Mouse (Mus musculus) erythroblast, adult 5-6 weeks (primary cell): ENCODE data around the gene Gba. TPM values are rescaled to one million over a fixed set of nuclear protein-coding genes. Genes with fewer than 3 reads are reported as not detected.
A peak's percentile ranks its signal among the peaks of the same experiment; 100 is the strongest.
"Not testable (repeated sequence)": the region's sequence is repeated elsewhere in the genome, so short reads cannot be mapped to it uniquely, and the experiment has no call there.

Experiments used
- ATAC-seq: replicated peaks from 2 replicates; pipeline ENCODE4 v1.8.0; 2016; ENCODE audit warnings: moderate number of reproducible peaks, mild to moderate bottlenecking, moderate TSS enrichment, inconsistent platforms; ENCODE audit not compliant: poor library complexity, low FRiP score, severe bottlenecking
- total RNA-seq, 2 experiments: library from RNA; stranded (forward) in 1 of 2; stranded (reverse) in 1 of 2; fragments of 150-400 nt in 1 of 2; fragments of 200-764, 138-1000 nt in 1 of 2; gene quantifications; 2 replicates each; pipeline versions ENCODE4 v1.2.3 to v1.2.4; 2015 to 2017; ENCODE audit warnings: low replicate concordance in 2 of 2

The Gba gene
- total RNA-seq (2015; ENCODE audit: low replicate concordance) (11.1 and 18.8 TPM in 2 replicates), total RNA-seq (2017; ENCODE audit: low replicate concordance) (12.9 and 13.2 TPM in 2 replicates)

GRCm38 (mm10) chr3:89202253-89203141 is at the start of gene Gba:
Gene Gba, plus strand, starts transcription at chr3:89202928.
- peak; percentile 89 for ATAC-seq

GRCm38 (mm10) chr3:89156951-89157350 is 45.8 kb upstream of the Gba start:
- no peak for ATAC-seq

GRCm38 (mm10) chr3:89158651-89159050 is 44.1 kb upstream of the Gba start:
- ATAC-seq = no peak; the same call in 1 of the 2 replicates

GRCm38 (mm10) chr3:89159211-89159610 is 43.5 kb upstream of the Gba start:
- no peak for ATAC-seq

- 0 out of 2 replicates have a peak, but pooled peaks have one; percentile 28 for ATAC-seq
These were observed 42.9 kb upstream of the Gba start, which contains the start of gene Hcn3 for GRCm38 (mm10) chr3:89159616-89160344. Gene Hcn3, minus strand, starts transcription at chr3:89160196.

- not testable (repeated sequence) for ATAC-seq
These were observed 41.5 kb upstream of the Gba start for GRCm38 (mm10) chr3:89161207-89161606.

- no peak for ATAC-seq
These were observed 40.9 kb upstream of the Gba start for GRCm38 (mm10) chr3:89161786-89162185.

GRCm38 (mm10) chr3:89163123-89163522 is 39.6 kb upstream of the Gba start:
- no peak for ATAC-seq

- ATAC-seq = 0 out of 2 replicates have a peak, but pooled peaks have one; percentile 6
These were observed 39.0 kb upstream of the Gba start for GRCm38 (mm10) chr3:89163643-89164245.

GRCm38 (mm10) chr3:89164506-89165267 is 38.0 kb upstream of the Gba start, which contains the start of gene Clk2:
Gene Clk2, plus strand, starts transcription at chr3:89164795.
- ATAC-seq = peak; percentile 98

- peak; percentile 16; the same call in 1 of the 2 replicates for ATAC-seq
These were observed 37.4 kb upstream of the Gba start for GRCm38 (mm10) chr3:89165268-89165870.

- ATAC-seq = no peak
These were observed 35.8 kb upstream of the Gba start for GRCm38 (mm10) chr3:89166945-89167344.

- no peak for ATAC-seq
These were observed 27.9 kb upstream of the Gba start for GRCm38 (mm10) chr3:89174844-89175243.

- ATAC-seq = no peak
These were observed 27.2 kb upstream of the Gba start for GRCm38 (mm10) chr3:89175544-89175943.

- no peak for ATAC-seq
These were observed 26.3 kb upstream of the Gba start for GRCm38 (mm10) chr3:89176421-89176820.

GRCm38 (mm10) chr3:89177242-89178106 is 25.3 kb upstream of the Gba start, which contains the start of gene Scamp3:
Gene Scamp3, plus strand, starts transcription at chr3:89177473.
- ATAC-seq = peak; percentile 89

GRCm38 (mm10) chr3:89178107-89178385 is 24.7 kb upstream of the Gba start:
- no peak for ATAC-seq

- no peak for ATAC-seq
These were observed 23.7 kb upstream of the Gba start for GRCm38 (mm10) chr3:89179056-89179455.
